Mouse (Mus musculus) midbrain, embryonic 11.5 days (tissue): ENCODE results near the gene Laptm4a. TPM values are rescaled to one million over a fixed set of nuclear protein-coding genes. Genes with fewer than 3 reads are reported as not detected.
"Not testable (repeated sequence)": the region's sequence is repeated elsewhere in the genome, so short reads cannot be mapped to it uniquely, and the experiment has no call there.

Experiments used
- ATAC-seq: fragments of 200-750 bp; cut with Nextera tagmentation; 2 replicates; pipeline ENCODE4 v1.8.0; 2017; ENCODE audit warnings: moderate TSS enrichment, moderate library complexity; ENCODE audit not compliant: low FRiP score
- DNase-seq: peaks from one replicate; pipeline ENCODE4 v3.0.0; 2015; ENCODE audit warnings: low spot score; ENCODE audit errors: missing footprints
- H3K27ac ChIP-seq: fragments of 300-500 bp; sonication (generic); 2 replicates; pipeline ENCODE4 v1.5.1; 2014; ENCODE audit warnings: low read depth, low read length
- H3K27me3 ChIP-seq: fragments of 300-500 bp; sonication (generic); 2 replicates; pipeline ENCODE4 v1.6.1; 2014; ENCODE audit warnings: mild to moderate bottlenecking, low read length, moderate library complexity, mixed read lengths; ENCODE audit not compliant: control insufficient read depth, insufficient read depth
- H3K36me3 ChIP-seq: fragments of 300-500 bp; sonication (generic); 2 replicates; pipeline ENCODE4 v1.6.1; 2014; ENCODE audit warnings: mild to moderate bottlenecking, low read length, moderate library complexity, mixed read lengths; ENCODE audit not compliant: control insufficient read depth, insufficient read depth
- H3K4me1 ChIP-seq: fragments of 300-500 bp; sonication (generic); 2 replicates; pipeline ENCODE4 v1.6.1; 2014; ENCODE audit warnings: low read length; ENCODE audit not compliant: control insufficient read depth, insufficient read depth
- H3K4me2 ChIP-seq: fragments of 300-500 bp; sonication (generic); 2 replicates; pipeline ENCODE4 v1.6.1; 2014; ENCODE audit warnings: mild to moderate bottlenecking, moderate library complexity
- H3K4me3 ChIP-seq: fragments of 300-500 bp; sonication (generic); 2 replicates; pipeline ENCODE4 v1.5.1; 2014; ENCODE audit warnings: low read depth, low read length
- H3K9ac ChIP-seq: fragments of 300-500 bp; sonication (generic); 2 replicates; pipeline ENCODE4 v1.6.1; 2014; ENCODE audit warnings: low read length
- H3K9me3 ChIP-seq: fragments of 300-500 bp; sonication (generic); 2 replicates; pipeline ENCODE4 v1.6.1; 2016; ENCODE audit warnings: low read length; ENCODE audit not compliant: control insufficient read depth
- WGBS: fragments of 180-500 bp; shearing (Covaris S2); extraction: QIAGEN DNeasy Blood & Tissue Kit; methylation state at CpG from one replicate; pipeline ENCODE4 v1.1.7; 2014; 5-methylcytosine and 5-hydroxymethylcytosine counted together
- polyA plus RNA-seq: library from polyadenylated mRNA; unstranded; fragments of >200 nt; fragmentation: Nextera tagmentation; extraction: Ambion mirVana; gene quantifications from 2 replicates; pipeline ENCODE4 v1.2.1, GENCODE M21; 2014

Gene Laptm4a
- polyA plus RNA-seq, 1 experiment from 2014 or later = 171 TPM

- WGBS = 5% methylated on average over 30 of the region's 30 CpGs
- Histone ChIP-seq H3K4me2 (peak overlapping the region; percentile 81), H3K27ac (peak overlapping the region; percentile 69), H3K9me3 (no peaks in the 10 kb centered on the region), H3K4me3 (peak overlapping the region; percentile 78), H3K36me3 (no peaks in the 10 kb centered on the region; the same call in 1 of the 2 replicates), H3K27me3 (no peaks in the 10 kb centered on the region), H3K9ac (peak overlapping the region; percentile 66), H3K4me1 (peaks cover 18% of the 10 kb centered on the region)
- no peak for ATAC-seq
- DNase-seq = no peak
Measured at GRCm38 (mm10) chr12:8922369-8923124, 1.1 kb downstream of the Laptm4a start.

DNA sequence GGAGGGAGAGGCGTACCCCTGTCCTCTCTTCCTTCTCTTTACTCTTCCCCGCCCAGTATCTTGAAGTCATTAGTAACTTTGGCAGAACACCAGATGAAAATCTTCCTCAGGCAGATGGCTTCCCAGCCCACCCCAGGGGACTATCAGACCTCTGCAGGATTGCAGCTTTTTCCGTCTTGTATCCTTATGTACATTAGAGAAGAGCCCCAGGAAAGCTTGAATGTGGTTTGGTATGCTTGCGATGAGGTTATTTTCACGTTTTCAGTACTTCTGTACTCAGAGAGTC is 1.6 kb downstream of the Laptm4a start:
- Histone ChIP-seq H3K9me3 (no peaks in the 10 kb centered on the region), H3K27me3 (no peaks in the 10 kb centered on the region), H3K9ac (peak overlapping the region; percentile 66), H3K4me1 (peaks cover 18% of the 10 kb centered on the region), H3K27ac (no peak overlapping the region), H3K36me3 (no peaks in the 10 kb centered on the region; the same call in 1 of the 2 replicates), H3K4me2 (peak overlapping the region; percentile 81), H3K4me3 (peak overlapping the region; percentile 78)
- DNase-seq (peak; percentile 86), ATAC-seq (no peak)
- 42% methylated on average over 5 of the region's 5 CpGs for WGBS

DNA sequence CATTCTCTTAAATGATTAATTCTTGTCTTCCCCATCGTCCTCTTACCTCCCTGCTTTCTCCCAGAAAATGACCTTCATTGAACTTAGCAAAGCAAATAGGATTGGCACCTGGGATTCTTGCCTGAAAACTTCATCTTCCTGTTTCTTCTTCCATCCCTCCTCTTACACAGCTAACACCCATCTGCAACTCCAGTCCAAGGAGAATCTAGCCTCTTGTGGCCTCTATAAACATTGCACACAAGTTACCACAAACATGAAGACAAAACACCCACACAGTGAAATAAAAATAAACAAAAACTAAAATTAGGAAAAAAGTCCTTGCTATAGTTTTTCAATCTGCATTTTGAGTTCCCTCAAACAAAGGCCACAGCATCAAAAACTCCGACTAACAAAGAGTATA is 2.1 kb downstream of the Laptm4a start:
- ATAC-seq = no peak
- peak overlapping the region; percentile 66 for H3K9ac ChIP-seq
- peak; percentile 83 for DNase-seq
- WGBS = 65% methylated on average over 2 of the region's 2 CpGs
- H3K9me3 ChIP-seq = no peaks in the 10 kb centered on the region
- no peaks in the 10 kb centered on the region for H3K27me3 ChIP-seq
- H3K36me3 ChIP-seq = no peaks in the 10 kb centered on the region; the same call in 1 of the 2 replicates
- H3K4me3 ChIP-seq = peak overlapping the region; percentile 78
- H3K4me1 ChIP-seq = peaks cover 18% of the 10 kb centered on the region
- no peak overlapping the region for H3K27ac ChIP-seq
- H3K4me2 ChIP-seq = peak overlapping the region; percentile 81

GRCm38 (mm10) chr12:8927652-8928051 is 6.2 kb downstream of the Laptm4a start:
- ATAC-seq = no peak
- Histone ChIP-seq H3K4me1 (peaks cover 18% of the 10 kb centered on the region), H3K9me3 (no peaks in the 10 kb centered on the region), H3K36me3 (no peaks in the 10 kb centered on the region; the same call in 1 of the 2 replicates), H3K27ac (no peak overlapping the region), H3K4me2 (no peak overlapping the region), H3K4me3 (no peak overlapping the region), H3K27me3 (no peaks in the 10 kb centered on the region), H3K9ac (no peak overlapping the region)
- DNase-seq = peak; percentile 56
- WGBS = 95% methylated on average over 3 of the region's 3 CpGs

DNA sequence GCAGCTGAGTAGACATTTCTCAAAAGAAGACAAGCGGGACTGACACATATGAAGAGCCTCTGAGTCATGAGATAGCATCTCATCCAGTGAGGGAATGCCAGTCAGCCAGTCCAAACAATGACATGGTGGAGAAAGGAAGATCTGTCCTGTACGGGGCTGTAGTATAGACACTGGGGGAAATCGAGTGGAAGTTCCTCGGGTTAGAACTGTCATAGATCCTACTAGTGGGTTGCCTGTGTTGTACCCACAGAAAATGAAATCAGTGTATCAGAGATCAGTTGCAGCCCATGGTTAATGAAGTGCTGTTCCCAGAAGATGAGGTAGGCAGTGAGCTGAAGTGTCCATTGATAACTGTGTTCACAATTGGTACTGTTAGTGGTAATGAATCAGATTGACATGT is 7.3 kb downstream of the Laptm4a start:
- peak; percentile 28 for DNase-seq
- ATAC-seq = no peak
- Histone ChIP-seq H3K4me2 (no peak overlapping the region), H3K36me3 (peaks cover 3% of the 10 kb centered on the region; the same call in 1 of the 2 replicates), H3K27me3 (no peaks in the 10 kb centered on the region), H3K9ac (no peak overlapping the region), H3K4me3 (no peak overlapping the region), H3K27ac (no peak overlapping the region), H3K4me1 (peaks cover 8% of the 10 kb centered on the region), H3K9me3 (no peaks in the 10 kb centered on the region)
- 83% methylated on average over 4 of the region's 4 CpGs for WGBS

DNA sequence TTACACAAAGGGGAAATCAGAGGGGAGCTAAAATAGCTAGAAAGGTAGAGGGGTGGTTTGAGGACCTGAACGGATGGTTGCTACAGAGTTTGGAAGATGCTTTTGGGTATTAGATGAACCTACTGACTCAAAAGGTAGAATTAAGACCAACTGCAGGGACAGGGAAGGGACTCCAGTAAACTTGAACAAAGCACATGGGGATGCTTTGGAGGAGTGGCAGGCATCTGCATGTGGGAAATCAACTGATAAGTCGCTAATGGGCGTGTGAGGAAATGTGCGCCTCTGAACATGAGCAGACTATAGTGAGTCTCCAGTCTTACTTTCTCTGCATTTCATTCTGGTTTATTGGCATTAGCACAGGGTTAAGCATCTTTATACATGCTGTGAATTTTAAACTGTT is 9.6 kb downstream of the Laptm4a start:
- H3K27me3 ChIP-seq = no peaks in the 10 kb centered on the region
- no peak for DNase-seq
- no peak overlapping the region for H3K4me3 ChIP-seq
- no peaks in the 10 kb centered on the region for H3K9me3 ChIP-seq
- H3K36me3 ChIP-seq = peaks cover 15% of the 10 kb centered on the region
- H3K4me2 ChIP-seq = no peak overlapping the region
- H3K4me1 ChIP-seq = no peaks in the 10 kb centered on the region
- no peak overlapping the region for H3K9ac ChIP-seq
- WGBS = 90% methylated on average over 4 of the region's 4 CpGs
- H3K27ac ChIP-seq = no peak overlapping the region
- no peak for ATAC-seq

GRCm38 (mm10) chr12:8935349-8935748 is 13.9 kb downstream of the Laptm4a start:
- Histone ChIP-seq H3K9me3 (no peaks in the 10 kb centered on the region), H3K4me1 (no peaks in the 10 kb centered on the region), H3K9ac (no peak overlapping the region), H3K27ac (no peak overlapping the region), H3K27me3 (no peaks in the 10 kb centered on the region), H3K4me3 (no peak overlapping the region), H3K36me3 (peaks cover 26% of the 10 kb centered on the region), H3K4me2 (no peak overlapping the region)
- ATAC-seq = no peak
- WGBS = 95% methylated on average over 5 of the region's 5 CpGs
- DNase-seq = no peak

DNA sequence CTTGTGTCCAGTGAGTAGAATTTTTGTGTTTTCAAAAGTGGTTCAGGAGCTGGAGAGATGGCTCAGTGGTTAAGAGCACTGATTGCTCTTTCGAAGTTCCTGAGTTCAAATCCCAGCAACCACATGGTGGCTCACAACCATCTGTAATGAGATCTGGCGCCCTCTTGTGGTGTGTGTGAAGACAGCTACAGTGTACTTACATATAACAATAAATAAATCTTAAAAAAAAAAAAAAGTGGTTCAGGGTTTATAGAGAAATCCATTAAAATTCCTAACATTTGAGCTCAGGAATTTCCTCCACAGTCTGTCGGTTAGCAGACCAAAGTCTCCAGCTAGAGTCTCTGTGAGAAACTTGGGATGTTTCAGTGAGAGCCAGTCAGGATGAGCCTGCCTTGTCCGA is 14.7 kb downstream of the Laptm4a start:
- H3K9ac ChIP-seq, H3K27ac ChIP-seq, ATAC-seq, H3K4me3 ChIP-seq, H3K9me3 ChIP-seq, DNase-seq, H3K4me2 ChIP-seq, H3K4me1 ChIP-seq, H3K27me3 ChIP-seq: not testable (repeated sequence)
- H3K36me3 ChIP-seq = peaks cover 26% of the 10 kb centered on the region
- WGBS = 84% methylated on average over 4 of the region's 4 CpGs

GRCm38 (mm10) chr12:8939490-8939889 is 18.0 kb downstream of the Laptm4a start:
- Histone ChIP-seq H3K9me3 (no peaks in the 10 kb centered on the region), H3K4me3 (no peak overlapping the region), H3K27me3 (no peaks in the 10 kb centered on the region), H3K4me2 (no peak overlapping the region), H3K9ac (no peak overlapping the region), H3K36me3 (peaks cover 20% of the 10 kb centered on the region), H3K27ac (no peak overlapping the region), H3K4me1 (no peaks in the 10 kb centered on the region)
- peak; percentile 82 for DNase-seq
- no peak for ATAC-seq
- 92% methylated on average over 4 of the region's 4 CpGs for WGBS
